Mouse (Mus musculus) intestine, postnatal 0 days (tissue): ENCODE results near the gene Gm45234. TPM values are rescaled to one million over a fixed set of nuclear protein-coding genes. Genes with fewer than 3 reads are reported as not detected.

Source experiments
- ATAC-seq: fragments of 200-750 bp; cut with Nextera tagmentation; 2 replicates; pipeline ENCODE4 v1.8.0; 2017; ENCODE audit warnings: mild to moderate bottlenecking, moderate TSS enrichment, moderate library complexity
- H3K27ac ChIP-seq: fragments of 300-500 bp; sonication (generic); 2 replicates; pipeline ENCODE4 v1.5.1; 2014; ENCODE audit warnings: mild to moderate bottlenecking, low read depth, low read length, moderate library complexity
- H3K27me3 ChIP-seq: fragments of 300-500 bp; sonication (generic); replicated peaks from 2 replicates; pipeline ENCODE4 v1.6.1; 2014; ENCODE audit warnings: low read length, mixed read lengths; ENCODE audit not compliant: control insufficient read depth, insufficient read depth
- H3K36me3 ChIP-seq: fragments of 300-500 bp; sonication (generic); 2 replicates; pipeline ENCODE4 v1.6.1; 2014; ENCODE audit warnings: mild to moderate bottlenecking, moderate library complexity; ENCODE audit not compliant: control insufficient read depth, insufficient read depth
- H3K4me1 ChIP-seq: fragments of 300-500 bp; sonication (generic); replicated peaks from 2 replicates; pipeline ENCODE4 v1.6.1; 2014; ENCODE audit warnings: antibody characterized with exemption, low read length, mixed read lengths; ENCODE audit not compliant: control insufficient read depth, insufficient read depth
- H3K4me2 ChIP-seq: fragments of 300-500 bp; sonication (generic); replicated peaks from 2 replicates; pipeline ENCODE4 v1.6.1; 2014; ENCODE audit warnings: low read depth, mild to moderate bottlenecking, moderate library complexity
- H3K4me3 ChIP-seq: fragments of 300-500 bp; sonication (generic); 2 replicates; pipeline ENCODE4 v1.5.1; 2014; ENCODE audit warnings: low read depth, low read length
- H3K9ac ChIP-seq: fragments of 300-500 bp; sonication (generic); 2 replicates; pipeline ENCODE4 v1.6.1; 2014; ENCODE audit warnings: mild to moderate bottlenecking, low read depth, low read length
- H3K9me3 ChIP-seq: fragments of 300-500 bp; sonication (generic); 2 replicates; pipeline ENCODE4 v1.6.1; 2016; ENCODE audit warnings: mixed run types; ENCODE audit not compliant: control insufficient read depth
- CTCF ChIP-seq: sonication (generic); IDR thresholded peaks from 2 replicates; pipeline ENCODE4 v1.5.1; 2016; ENCODE audit warnings: low read depth, mild to moderate bottlenecking, control low read depth, antibody characterized with exemption, moderate library complexity
- whole genome bisulfite sequencing: fragments of 180-500 bp; shearing (Covaris S2); extraction: QIAGEN DNeasy Blood & Tissue Kit; methylation state at CpG from one replicate; pipeline ENCODE4 v1.1.7; 2014; 5-methylcytosine and 5-hydroxymethylcytosine counted together
- polyA plus RNA-seq: library from polyadenylated mRNA; unstranded; fragments of >200 nt; fragmentation: Nextera tagmentation; extraction: Ambion mirVana; gene quantifications from 2 replicates; pipeline ENCODE4 v1.2.1, GENCODE M21; 2015

Gm45234 gene
- polyA plus RNA-seq, 1 experiment from 2014 or later = not detected

DNA sequence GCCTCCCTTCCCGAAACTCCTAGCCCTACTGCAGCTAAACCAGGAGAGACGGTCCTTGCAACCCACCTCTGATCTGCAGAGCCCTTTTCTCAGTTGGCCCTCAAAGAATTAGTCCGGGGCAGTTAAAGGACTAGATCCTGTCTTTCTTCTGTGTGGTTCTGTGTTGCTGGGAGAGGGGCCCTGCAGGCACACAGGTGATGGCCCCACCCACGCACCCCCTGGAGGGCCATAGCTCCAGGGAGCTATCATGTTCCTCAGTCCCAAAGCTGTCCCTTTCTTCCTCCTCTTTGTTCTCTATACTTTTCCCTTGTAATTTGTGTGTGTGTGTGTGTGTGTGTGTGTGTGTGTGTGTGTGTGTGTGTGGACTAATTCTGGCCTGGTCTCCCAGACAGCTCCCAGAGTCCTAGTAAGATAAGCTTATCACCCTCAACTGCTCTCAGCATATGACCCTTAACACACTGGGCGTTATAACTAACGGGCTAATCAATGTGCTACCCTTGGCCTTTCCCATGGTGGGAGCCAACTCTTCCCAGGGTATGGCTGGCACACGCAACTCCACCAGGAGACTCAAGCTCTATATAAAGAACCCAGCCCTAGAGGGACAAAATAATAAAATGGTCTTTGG is 36.4 kb downstream of the Gm45234 start:
- peak overlapping the region; percentile 97 for H3K27ac ChIP-seq
- peak overlapping the region; percentile 65 for H3K4me2 ChIP-seq
- peak; percentile 54 for TF ChIP-seq CTCF
- no peaks in the 10 kb centered on the region for H3K4me1 ChIP-seq
- peak overlapping the region; percentile 78 for H3K9ac ChIP-seq
- H3K9me3 ChIP-seq = no peaks in the 10 kb centered on the region
- ATAC-seq = peak; percentile 28
- no peaks in the 10 kb centered on the region for H3K27me3 ChIP-seq
- peak overlapping the region; percentile 67 for H3K4me3 ChIP-seq
- H3K36me3 ChIP-seq = peaks cover 22% of the 10 kb centered on the region
- 44% methylated on average over 7 of the region's 7 CpGs for WGBS

DNA sequence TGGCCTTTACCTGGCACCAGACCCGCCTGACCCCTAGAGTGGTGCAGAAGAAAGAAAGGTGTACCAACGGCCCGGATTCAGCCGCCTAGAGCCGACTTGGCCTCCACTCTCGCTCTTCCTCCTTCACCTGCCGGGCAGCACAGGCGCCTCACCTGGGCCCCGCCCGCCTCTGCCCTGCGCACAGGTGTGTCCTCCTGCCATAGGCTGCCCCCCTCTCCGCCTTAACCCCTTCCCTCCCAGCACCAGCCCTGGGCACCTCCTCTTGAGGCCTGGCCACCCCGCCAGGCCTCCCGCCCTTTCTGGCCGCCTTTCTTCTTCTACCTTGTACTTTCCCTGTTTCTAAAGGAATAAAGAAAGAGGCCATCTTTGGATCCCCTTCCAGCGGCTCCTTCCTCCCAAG is 37.1 kb downstream of the Gm45234 start:
- 33% methylated on average over 15 of the region's 16 CpGs for WGBS
- H3K4me1 ChIP-seq = no peaks in the 10 kb centered on the region
- ATAC-seq = peak; percentile 88
- peak overlapping the region; percentile 65 for H3K4me2 ChIP-seq
- no peak for TF ChIP-seq CTCF
- H3K27me3 ChIP-seq = no peaks in the 10 kb centered on the region
- H3K27ac ChIP-seq = peak overlapping the region; percentile 97
- no peaks in the 10 kb centered on the region for H3K9me3 ChIP-seq
- peak overlapping the region; percentile 67 for H3K4me3 ChIP-seq
- H3K36me3 ChIP-seq = peaks cover 28% of the 10 kb centered on the region
- peak overlapping the region; percentile 78 for H3K9ac ChIP-seq

DNA sequence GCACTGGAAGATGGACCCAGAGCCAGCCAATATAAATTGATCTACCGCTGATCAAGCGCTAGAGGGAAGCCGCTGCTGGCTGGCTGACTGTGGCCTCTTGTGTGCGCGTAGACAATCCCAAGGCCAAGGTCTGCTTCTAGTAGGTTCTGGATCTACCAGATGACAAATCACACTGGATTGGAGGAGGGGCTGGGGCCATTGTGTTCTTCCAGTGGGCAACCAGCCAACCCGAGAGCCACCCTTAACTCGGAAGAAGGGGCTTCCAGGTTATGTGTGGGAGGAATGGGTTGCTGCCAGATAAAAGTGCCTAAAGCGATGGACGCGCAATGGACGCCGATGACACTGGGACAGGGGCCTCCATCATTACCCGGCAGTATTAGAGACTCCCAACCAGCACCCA is 37.9 kb downstream of the Gm45234 start:
- ATAC-seq = peak; percentile 12; the same call in 1 of the 2 replicates
- WGBS = 28% methylated on average over 13 of the region's 13 CpGs
- Histone ChIP-seq H3K27me3 (no peaks in the 10 kb centered on the region), H3K27ac (peak overlapping the region; percentile 97), H3K4me2 (peak overlapping the region; percentile 65), H3K4me1 (peaks cover 3% of the 10 kb centered on the region), H3K9ac (peak overlapping the region; percentile 78), H3K9me3 (no peaks in the 10 kb centered on the region), H3K36me3 (peaks cover 28% of the 10 kb centered on the region), H3K4me3 (peak overlapping the region; percentile 67)
- TF ChIP-seq CTCF = peak; percentile 31

DNA sequence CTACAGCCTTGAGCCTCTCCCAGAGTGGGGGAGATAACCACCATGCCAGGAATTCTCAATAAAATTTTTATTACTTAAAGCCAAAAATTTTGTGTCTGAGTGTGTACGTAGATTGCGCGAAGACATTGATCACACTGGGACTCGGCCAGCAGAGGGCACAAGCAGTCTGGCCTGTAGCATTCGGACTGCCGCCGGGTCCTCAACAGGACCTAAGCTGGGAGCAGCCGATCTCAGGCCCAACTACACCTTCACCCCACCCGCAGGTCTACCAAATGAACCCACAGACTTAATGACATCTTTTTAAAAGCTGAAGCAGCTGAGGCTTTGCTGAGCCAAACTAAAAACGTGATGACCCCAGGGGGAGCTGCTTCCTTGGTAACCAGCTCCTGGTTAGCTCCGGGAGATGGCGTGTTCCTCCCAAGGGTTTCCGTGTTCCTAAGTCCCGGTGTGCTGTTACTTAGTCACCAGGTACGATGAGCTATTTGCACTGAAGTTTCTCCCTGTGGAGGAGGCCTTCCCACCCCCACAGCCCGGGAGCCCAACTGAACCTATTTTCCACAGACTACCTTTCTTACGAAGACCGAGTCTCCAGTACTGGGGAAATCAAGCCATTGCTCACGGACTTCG is 38.8 kb downstream of the Gm45234 start:
- ATAC-seq = no peak
- peaks cover 28% of the 10 kb centered on the region for H3K36me3 ChIP-seq
- no peaks in the 10 kb centered on the region for H3K9me3 ChIP-seq
- WGBS = 36% methylated on average over 20 of the region's 20 CpGs
- peak overlapping the region; percentile 97 for H3K27ac ChIP-seq
- TF ChIP-seq CTCF = peak; percentile 87
- H3K4me2 ChIP-seq = peak overlapping the region; percentile 65
- H3K4me1 ChIP-seq = peaks cover 3% of the 10 kb centered on the region
- no peaks in the 10 kb centered on the region for H3K27me3 ChIP-seq
- peak overlapping the region; percentile 67 for H3K4me3 ChIP-seq
- peak overlapping the region; percentile 78 for H3K9ac ChIP-seq

DNA sequence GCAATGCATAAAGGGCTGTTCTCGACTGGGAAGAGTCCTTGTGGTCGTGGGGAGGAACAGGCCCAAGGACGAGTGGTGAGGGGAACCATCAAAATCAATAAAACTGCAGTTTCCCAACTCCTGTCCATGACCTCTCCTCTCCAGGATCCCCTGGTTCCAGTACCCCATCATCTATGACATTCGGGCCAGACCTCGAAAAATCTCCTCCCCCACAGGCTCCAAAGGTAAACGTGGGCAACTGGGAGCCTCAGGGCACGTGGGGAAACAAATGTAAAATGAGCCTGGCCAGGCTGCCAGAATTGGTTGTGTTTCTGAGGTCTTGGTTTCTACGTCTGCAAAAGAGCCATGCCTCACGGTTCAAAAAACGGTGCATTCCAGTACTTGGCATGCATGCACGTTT is 42.9 kb downstream of the Gm45234 start:
- no peak for TF ChIP-seq CTCF
- no peaks in the 10 kb centered on the region for H3K27me3 ChIP-seq
- peak overlapping the region; percentile 85 for H3K4me3 ChIP-seq
- H3K4me1 ChIP-seq = peaks cover 7% of the 10 kb centered on the region
- peaks cover 34% of the 10 kb centered on the region for H3K36me3 ChIP-seq
- no peaks in the 10 kb centered on the region for H3K9me3 ChIP-seq
- no peak for ATAC-seq
- H3K9ac ChIP-seq = peak overlapping the region; percentile 83
- peak overlapping the region; percentile 88 for H3K27ac ChIP-seq
- H3K4me2 ChIP-seq = peak overlapping the region; percentile 92
- 3% methylated on average over 11 of the region's 11 CpGs for WGBS

DNA sequence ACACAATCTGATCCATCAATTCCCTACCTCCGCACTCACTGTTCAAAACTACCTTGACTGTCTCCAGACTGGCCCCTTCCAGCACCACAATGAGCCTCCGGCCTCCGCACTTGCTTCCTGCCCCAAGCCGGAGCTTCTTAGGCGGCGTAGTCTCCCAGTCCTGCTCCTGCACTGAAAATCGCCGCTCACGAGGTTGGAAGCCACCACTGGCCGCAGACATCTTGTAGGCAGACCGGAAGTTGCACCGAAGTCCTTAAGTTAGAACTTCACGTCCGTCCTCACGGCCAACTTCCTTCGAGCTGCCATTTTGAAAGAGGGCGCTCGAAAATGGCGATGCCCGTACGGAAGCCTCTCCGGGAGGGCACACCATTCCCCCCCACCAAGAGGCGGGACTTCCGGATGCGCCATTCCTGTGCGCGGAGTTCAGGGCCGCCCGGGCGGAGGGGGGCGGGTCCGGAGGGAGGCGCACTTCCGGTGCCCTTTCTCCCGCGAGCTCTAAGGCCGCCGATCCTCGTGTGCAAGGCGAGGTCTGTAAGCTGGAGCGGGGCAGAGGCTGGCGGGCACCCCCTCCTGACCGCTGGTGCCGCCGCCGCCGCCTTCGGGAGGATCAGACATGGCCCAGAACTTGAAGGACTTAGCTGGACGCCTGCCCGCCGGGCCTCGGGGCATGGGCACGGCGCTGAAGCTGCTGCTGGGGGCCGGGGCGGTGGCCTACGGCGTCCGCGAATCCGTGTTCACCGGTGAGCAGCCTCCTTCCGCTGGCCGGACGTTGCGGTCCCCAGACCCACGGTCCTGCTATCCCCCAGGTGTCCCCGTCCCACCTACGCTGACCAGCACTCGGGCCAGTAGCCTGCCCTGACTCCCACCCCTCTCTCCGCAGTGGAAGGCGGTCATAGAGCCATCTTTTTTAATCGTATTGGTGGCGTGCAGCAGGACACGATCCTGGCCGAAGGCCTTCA is 43.7 kb downstream of the Gm45234 start, which contains the start of the genes Emg1 and Phb2:
Emg1 (minus strand) TSS at position 355 of the 959 bp plus-strand sequence.
Phb2 (plus strand) TSS at position 513 of the 959 bp plus-strand sequence.
- Histone ChIP-seq H3K36me3 (peaks cover 35% of the 10 kb centered on the region), H3K27me3 (no peaks in the 10 kb centered on the region), H3K9ac (peak within 1 kb of the TSS; percentile 83), H3K9me3 (no peaks in the 10 kb centered on the region), H3K4me3 (peak within 1 kb of the TSS; percentile 85), H3K4me1 (peaks cover 7% of the 10 kb centered on the region), H3K27ac (peak within 1 kb of the TSS; percentile 88), H3K4me2 (peak within 1 kb of the TSS; percentile 92)
- WGBS = under 1% methylated on average over 73 of the region's 76 CpGs
- peak; percentile 33 for TF ChIP-seq CTCF
- peak; percentile 94 for ATAC-seq
